Mouse (Mus musculus): ENCODE measurements around the gene Cdh6. TPM values are rescaled to one million over a fixed set of nuclear protein-coding genes. Genes with fewer than 3 reads are reported as not detected.
A peak's percentile ranks its signal among the peaks of the same experiment; 100 is the strongest.

Cdh6 gene
- polyA plus RNA-seq, 1 experiment from 2014 or later, result 4.7 TPM

GRCm38 (mm10) chr15:13181014-13181413 is 7.5 kb upstream of the Cdh6 start:
- no peak overlapping the region for H3K4me3 ChIP-seq
- DNase-seq (ENCODE audit: low spot score), result no peak
- H3K27ac ChIP-seq, result no peak overlapping the region
- 59% methylated on average over 4 of the region's 4 CpGs for WGBS
- H3K9me3 ChIP-seq (replicated peaks), result no peaks in the 10 kb centered on the region
- H3K4me1 ChIP-seq, result peaks cover 1% of the 10 kb centered on the region
- no peaks in the 10 kb centered on the region for H3K36me3 ChIP-seq
- peaks cover 7% of the 10 kb centered on the region; the same call in 1 of the 2 replicates for H3K27me3 ChIP-seq (ENCODE audit: low read depth, poor library complexity, severe bottlenecking)

GRCm38 (mm10) chr15:13175978-13176377 is 2.5 kb upstream of the Cdh6 start:
- Histone ChIP-seq H3K27me3 (ENCODE audit: low read depth, poor library complexity, severe bottlenecking) (peaks cover 16% of the 10 kb centered on the region; the same call in 1 of the 2 replicates), H3K4me1 (peaks cover 37% of the 10 kb centered on the region), H3K27ac (no peak overlapping the region), H3K4me3 (no peak overlapping the region), H3K36me3 (no peaks in the 10 kb centered on the region), H3K9me3 (replicated peaks) (no peaks in the 10 kb centered on the region)
- peak; percentile 38 for DNase-seq (ENCODE audit: low spot score)
- 14% methylated on average over 9 of the region's 9 CpGs for WGBS

GRCm38 (mm10) chr15:13174618-13174980 is 1.1 kb upstream of the Cdh6 start:
- Histone ChIP-seq H3K9me3 (replicated peaks) (no peaks in the 10 kb centered on the region), H3K4me3 (peak overlapping the region; percentile 74), H3K36me3 (no peaks in the 10 kb centered on the region), H3K27me3 (ENCODE audit: low read depth, poor library complexity, severe bottlenecking) (peaks cover 16% of the 10 kb centered on the region; the same call in 1 of the 2 replicates), H3K4me1 (peaks cover 37% of the 10 kb centered on the region), H3K27ac (no peak overlapping the region)
- peak; percentile 33 for DNase-seq (ENCODE audit: low spot score)
- 7% methylated on average over 6 of the region's 6 CpGs for WGBS

GRCm38 (mm10) chr15:13173840-13174617 is 554 bp upstream of the Cdh6 start:
- Histone ChIP-seq H3K27me3 (ENCODE audit: low read depth, poor library complexity, severe bottlenecking) (peaks cover 16% of the 10 kb centered on the region; the same call in 1 of the 2 replicates), H3K4me3 (peak overlapping the region; percentile 74), H3K27ac (peak overlapping the region; percentile 85; the same call in 1 of the 2 replicates), H3K9me3 (replicated peaks) (no peaks in the 10 kb centered on the region), H3K4me1 (peaks cover 37% of the 10 kb centered on the region), H3K36me3 (no peaks in the 10 kb centered on the region)
- under 1% methylated on average over 27 of the region's 27 CpGs for WGBS
- peak; percentile 36 for DNase-seq (ENCODE audit: low spot score)

GRCm38 (mm10) chr15:13172365-13173070 is 957 bp downstream of the Cdh6 start:
- peaks cover 37% of the 10 kb centered on the region for H3K4me1 ChIP-seq
- peak overlapping the region; percentile 85 for H3K27ac ChIP-seq
- peak overlapping the region; percentile 74 for H3K4me3 ChIP-seq
- H3K27me3 ChIP-seq (ENCODE audit: low read depth, poor library complexity, severe bottlenecking), result peaks cover 16% of the 10 kb centered on the region; the same call in 1 of the 2 replicates
- no peaks in the 10 kb centered on the region for H3K9me3 ChIP-seq (replicated peaks)
- H3K36me3 ChIP-seq, result no peaks in the 10 kb centered on the region
- DNase-seq (ENCODE audit: low spot score), result peak; percentile 62
- 2% methylated on average over 26 of the region's 26 CpGs for WGBS

- H3K36me3 ChIP-seq, result no peaks in the 10 kb centered on the region
- 3% methylated on average over 16 of the region's 16 CpGs for WGBS
- H3K27me3 ChIP-seq (ENCODE audit: low read depth, poor library complexity, severe bottlenecking), result peaks cover 15% of the 10 kb centered on the region; the same call in 1 of the 2 replicates
- peak; percentile 35 for DNase-seq (ENCODE audit: low spot score)
- H3K9me3 ChIP-seq (replicated peaks), result no peaks in the 10 kb centered on the region
- peaks cover 37% of the 10 kb centered on the region for H3K4me1 ChIP-seq
- peak overlapping the region; percentile 74 for H3K4me3 ChIP-seq
- no peak overlapping the region; the same call in 1 of the 2 replicates for H3K27ac ChIP-seq
These were observed 1.8 kb downstream of the Cdh6 start for GRCm38 (mm10) chr15:13171486-13172364.

GRCm38 (mm10) chr15:13165094-13165885 is 8.2 kb downstream of the Cdh6 start:
- DNase-seq (ENCODE audit: low spot score), result no peak
- Histone ChIP-seq H3K27me3 (ENCODE audit: low read depth, poor library complexity, severe bottlenecking) (no peaks in the 10 kb centered on the region), H3K4me1 (no peaks in the 10 kb centered on the region), H3K36me3 (no peaks in the 10 kb centered on the region), H3K4me3 (no peak overlapping the region), H3K27ac (no peak overlapping the region), H3K9me3 (replicated peaks) (no peaks in the 10 kb centered on the region)
- 93% methylated on average over 13 of the region's 13 CpGs for WGBS

- Histone ChIP-seq H3K4me3 (no peak overlapping the region), H3K9me3 (replicated peaks) (no peaks in the 10 kb centered on the region), H3K36me3 (no peaks in the 10 kb centered on the region), H3K27ac (no peak overlapping the region), H3K4me1 (no peaks in the 10 kb centered on the region), H3K27me3 (ENCODE audit: low read depth, poor library complexity, severe bottlenecking) (no peaks in the 10 kb centered on the region)
- no peak for DNase-seq (ENCODE audit: low spot score)
- 94% methylated on average over 5 of the region's 5 CpGs for WGBS
These were observed 17.7 kb downstream of the Cdh6 start for GRCm38 (mm10) chr15:13155820-13156219.

- H3K27ac ChIP-seq, result no peak overlapping the region
- no peaks in the 10 kb centered on the region for H3K27me3 ChIP-seq (ENCODE audit: low read depth, poor library complexity, severe bottlenecking)
- no peaks in the 10 kb centered on the region for H3K9me3 ChIP-seq (replicated peaks)
- no peaks in the 10 kb centered on the region for H3K4me1 ChIP-seq
- H3K4me3 ChIP-seq, result no peak overlapping the region
- no peak for DNase-seq (ENCODE audit: low spot score)
- H3K36me3 ChIP-seq, result no peaks in the 10 kb centered on the region
- 86% methylated on average over 6 of the region's 6 CpGs for WGBS
These were observed 18.1 kb downstream of the Cdh6 start for GRCm38 (mm10) chr15:13155418-13155817.

- H3K36me3 ChIP-seq, result peaks cover 4% of the 10 kb centered on the region; the same call in 1 of the 2 replicates
- H3K4me3 ChIP-seq, result no peak overlapping the region
- DNase-seq (ENCODE audit: low spot score), result no peak
- no peaks in the 10 kb centered on the region for H3K4me1 ChIP-seq
- H3K27ac ChIP-seq, result no peak overlapping the region
- no peaks in the 10 kb centered on the region for H3K9me3 ChIP-seq (replicated peaks)
- H3K27me3 ChIP-seq (ENCODE audit: low read depth, poor library complexity, severe bottlenecking), result no peaks in the 10 kb centered on the region
- WGBS, result 87% methylated on average over 4 of the region's 4 CpGs
These were observed 31.5 kb downstream of the Cdh6 start for GRCm38 (mm10) chr15:13141983-13142382.

- no peak for DNase-seq (ENCODE audit: low spot score)
- H3K27me3 ChIP-seq (ENCODE audit: low read depth, poor library complexity, severe bottlenecking), result no peaks in the 10 kb centered on the region
- 89% methylated on average over 5 of the region's 5 CpGs for WGBS
These were observed 33.8 kb downstream of the Cdh6 start for GRCm38 (mm10) chr15:13139662-13140061.

GRCm38 (mm10) chr15:13137166-13137565 is 36.3 kb downstream of the Cdh6 start:
- WGBS, result 89% methylated on average over 6 of the region's 6 CpGs
- no peak for DNase-seq (ENCODE audit: low spot score)
- no peak overlapping the region for H3K27ac ChIP-seq

More at GRCm38 (mm10) chr15:13139662-13140061, 33.8 kb downstream of the Cdh6 start:
- no peak overlapping the region for H3K27ac ChIP-seq
- no peaks in the 10 kb centered on the region for H3K9me3 ChIP-seq (replicated peaks)
- H3K4me1 ChIP-seq, result no peaks in the 10 kb centered on the region
- peaks cover 1% of the 10 kb centered on the region; the same call in 1 of the 2 replicates for H3K36me3 ChIP-seq
- no peak overlapping the region for H3K4me3 ChIP-seq

More at GRCm38 (mm10) chr15:13137166-13137565, 36.3 kb downstream of the Cdh6 start:
- Histone ChIP-seq H3K27me3 (ENCODE audit: low read depth, poor library complexity, severe bottlenecking) (no peaks in the 10 kb centered on the region), H3K4me1 (no peaks in the 10 kb centered on the region), H3K4me3 (no peak overlapping the region), H3K36me3 (no peaks in the 10 kb centered on the region), H3K9me3 (replicated peaks) (no peaks in the 10 kb centered on the region)
